Mouse (Mus musculus) liver, postnatal 0 days (tissue): ENCODE results near the gene Pnma1.

ENCODE experiments used
- CTCF ChIP-seq: sonication (generic); IDR thresholded peaks from 2 replicates; pipeline ENCODE4 v1.5.1; 2016; ENCODE audit warnings: antibody characterized with exemption, low read depth
- EP300 ChIP-seq: IDR thresholded peaks from 2 replicates; pipeline ENCODE4 v1.6.1; 2016; ENCODE audit warnings: antibody characterized with exemption, low read depth, mild to moderate bottlenecking

- TF ChIP-seq CTCF (no peak), EP300 (no peak)
Measured at GRCm38 (mm10) chr12:84125892-84126291, 22.4 kb downstream of the Pnma1 start.
